Mouse (Mus musculus) kidney, adult 2 months (tissue): ENCODE results near the gene Tmbim1.

Experiments
- CTCF ChIP-seq: fragments of 200-500 bp; conservative IDR thresholded peaks from 2 replicates; pipeline ENCODE4 v1.5.1; 2011; ENCODE audit warnings: low read depth, mild to moderate bottlenecking, control low read depth, low read length, moderate library complexity, mixed read lengths; ENCODE audit not compliant: insufficient read depth, insufficient read length
- POLR2A ChIP-seq: fragments of 200-500 bp; IDR thresholded peaks from one replicate; pipeline ENCODE4 v1.6.1; 2011; ENCODE audit warnings: low read depth, low read length, control low read depth

GRCm38 (mm10) chr1:74294090-74294643, 11.3 kb downstream of the Tmbim1 start:
- TF ChIP-seq POLR2A (no peak), CTCF (no peak)
